Mouse (Mus musculus): ENCODE data around the gene 0610010F05Rik.

DNA sequence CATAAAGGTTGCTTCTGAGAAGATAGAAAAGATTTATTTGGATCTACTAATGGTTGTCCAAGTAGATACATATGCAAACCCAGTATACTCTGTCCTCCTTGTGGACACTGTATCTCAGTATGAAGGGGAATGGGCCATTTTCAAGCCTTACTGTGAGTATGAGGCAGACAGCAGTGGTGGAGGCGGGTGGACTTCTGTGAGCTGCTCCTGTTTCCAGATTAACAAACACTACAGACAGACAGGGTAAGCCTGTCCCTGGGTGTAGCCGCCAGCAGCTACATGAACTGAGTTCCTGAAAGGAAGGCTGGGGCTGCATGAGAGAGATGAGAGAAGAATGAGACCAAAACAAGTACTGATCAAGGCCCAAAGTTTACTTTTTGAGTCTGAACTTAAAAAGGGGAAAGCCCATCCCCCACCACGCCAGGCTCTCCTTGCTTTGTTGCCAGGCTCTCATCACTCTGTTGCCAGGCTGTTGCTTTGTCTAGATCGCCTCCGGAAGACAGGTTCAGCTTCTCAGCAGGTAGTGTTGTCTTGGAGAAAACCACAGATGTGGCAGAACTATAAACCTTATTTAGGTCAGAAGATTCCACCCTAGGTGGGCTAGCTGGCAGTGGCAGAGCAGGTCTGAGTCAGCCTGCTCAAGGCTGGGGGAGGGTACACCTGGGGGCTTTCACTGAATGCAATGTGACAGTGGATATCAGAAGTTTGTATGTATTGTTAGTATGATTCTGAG, 112.8 kb downstream of the 0610010F05Rik start, which contains the start of gene 1700093K21Rik:
- TF ChIP-seq CTCF (IDR thresholded peaks at IDR 0.05; ENCODE audit: extremely low read depth, insufficient read depth, low read length), result no peak
- no peak for TF ChIP-seq POLR2A (IDR thresholded peaks at IDR 0.05; ENCODE audit: extremely low read depth, insufficient read depth, low read length)
